Mouse (Mus musculus) embryo, embryonic 10 days (tissue): ENCODE measurements around the gene Eif3g.

ENCODE experiments used
- DNase-seq: peaks from one replicate; pipeline ENCODE4 v3.0.0-alpha.2; 2015; ENCODE audit warnings: low spot score

Gene Eif3g

DNA sequence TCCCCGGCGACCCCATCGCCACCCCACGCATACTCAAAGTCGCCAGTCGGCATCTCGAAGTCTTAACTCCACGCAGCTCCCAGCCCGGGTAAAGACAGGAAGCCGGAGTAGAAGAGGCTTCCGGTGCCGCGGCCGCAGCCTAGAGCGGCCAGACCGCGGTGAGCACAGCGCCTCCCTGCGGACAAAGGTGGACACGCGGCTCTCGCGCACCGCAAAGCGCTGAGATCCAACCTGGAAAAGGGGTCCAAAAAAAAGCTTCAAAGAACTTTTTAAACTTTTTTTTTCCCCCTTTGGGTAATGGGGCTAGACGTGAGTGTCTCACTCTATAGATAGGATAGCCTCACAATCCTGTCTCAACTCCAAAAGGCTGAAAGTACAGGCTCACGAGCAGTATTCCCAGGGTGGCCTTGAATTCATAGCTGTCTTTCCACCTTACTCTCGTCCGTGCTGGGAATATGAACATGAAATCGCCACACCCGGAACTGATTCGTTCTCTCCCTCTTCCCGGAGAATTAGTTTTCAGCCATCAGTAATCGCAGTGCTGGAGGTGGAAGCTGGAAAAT lies at the start of gene Eif3g:
Gene Eif3g, minus strand, starts transcription at position 113 of the 563 bp plus-strand sequence.
- peak; percentile 91 for DNase-seq

DNA sequence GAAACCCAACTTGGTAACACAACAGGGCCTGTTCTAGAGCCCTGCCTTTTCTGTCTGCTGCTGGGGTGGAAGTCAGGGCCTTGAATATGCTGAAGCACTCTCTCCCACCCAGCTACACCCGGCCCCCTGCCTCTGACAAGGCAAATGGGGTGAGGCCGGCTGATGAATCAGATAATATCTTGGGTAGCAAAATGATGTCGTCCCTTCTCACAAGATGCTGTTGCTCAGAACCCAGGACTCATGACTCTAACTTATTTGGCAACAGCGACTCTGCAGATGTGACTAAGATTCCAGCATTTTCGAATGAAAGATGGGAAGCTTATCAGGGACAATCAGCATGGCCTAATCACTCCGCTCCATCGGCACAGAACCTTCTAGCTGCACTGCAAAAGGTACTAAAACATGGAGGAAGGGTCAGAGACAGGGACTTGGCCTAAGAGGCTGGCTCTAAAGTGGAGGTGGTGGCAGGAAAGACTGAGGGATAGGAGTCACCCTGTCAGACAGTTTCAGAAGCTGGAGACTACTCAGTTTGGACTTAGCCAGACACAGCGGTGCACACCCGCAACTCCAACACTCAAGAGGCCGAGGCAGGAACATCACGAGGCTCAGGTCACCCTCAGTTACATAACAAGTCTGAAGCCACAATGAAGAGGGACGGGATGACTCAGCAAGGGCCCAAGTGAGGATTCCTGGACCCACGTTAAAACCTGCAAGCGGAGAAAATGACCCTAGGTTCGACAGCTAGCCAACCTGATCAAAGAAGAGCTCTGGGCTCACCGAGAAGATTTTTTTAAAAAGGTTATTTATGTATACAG lies 47.9 kb upstream of the Eif3g start:
- no peak for DNase-seq

DNA sequence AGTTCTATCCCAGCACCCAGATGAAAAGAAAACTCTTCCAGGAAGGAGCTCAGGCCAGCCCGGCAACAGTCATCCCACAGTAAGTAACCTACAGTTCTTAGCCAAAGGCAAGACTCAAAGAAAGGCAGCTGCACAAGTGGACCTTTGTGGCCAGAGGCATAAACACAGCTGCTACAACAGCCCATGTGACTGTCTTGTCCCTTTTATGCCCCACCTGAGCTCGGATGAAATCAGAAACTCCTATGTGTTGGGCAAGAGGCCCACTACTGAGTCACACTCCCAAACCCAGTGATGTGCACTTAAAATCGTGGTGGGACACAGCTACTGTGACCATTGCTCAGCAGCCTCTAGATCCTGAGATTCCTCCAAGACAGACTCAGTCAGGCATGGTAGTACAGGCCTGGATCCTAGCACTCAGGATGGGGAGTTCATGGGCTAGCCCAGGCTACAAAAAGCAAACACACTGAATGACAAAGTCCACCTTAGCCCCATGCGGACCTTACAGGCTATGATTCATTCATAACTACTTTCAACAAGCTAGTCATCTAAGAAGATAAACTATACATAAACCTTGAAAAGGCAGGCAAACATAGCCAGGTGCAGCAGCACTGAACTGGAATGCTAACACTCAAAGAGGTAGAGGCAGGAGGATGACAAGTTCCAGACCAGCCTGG lies 46.4 kb upstream of the Eif3g start:
- no peak for DNase-seq

DNA sequence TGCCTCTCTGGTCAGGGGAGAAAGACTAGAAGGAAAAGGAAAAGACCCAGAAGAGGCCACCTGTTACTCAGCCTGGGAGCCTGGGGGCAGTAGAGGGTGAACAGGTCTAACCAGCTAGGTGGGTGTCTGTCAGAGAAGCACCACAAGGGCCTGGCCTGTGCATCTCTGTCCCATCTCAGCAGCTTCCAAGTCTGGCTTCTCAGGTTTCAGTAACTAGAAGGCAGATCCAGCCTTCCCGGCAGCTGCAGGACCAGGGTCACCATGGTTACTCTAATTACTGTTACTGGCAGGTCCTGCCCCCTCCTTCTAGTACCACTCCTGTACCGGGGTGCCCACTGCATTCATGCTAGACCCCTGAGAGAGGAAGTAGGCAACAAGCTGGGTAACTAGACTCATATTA lies 45.5 kb upstream of the Eif3g start:
- DNase-seq: peak; percentile 70

DNA sequence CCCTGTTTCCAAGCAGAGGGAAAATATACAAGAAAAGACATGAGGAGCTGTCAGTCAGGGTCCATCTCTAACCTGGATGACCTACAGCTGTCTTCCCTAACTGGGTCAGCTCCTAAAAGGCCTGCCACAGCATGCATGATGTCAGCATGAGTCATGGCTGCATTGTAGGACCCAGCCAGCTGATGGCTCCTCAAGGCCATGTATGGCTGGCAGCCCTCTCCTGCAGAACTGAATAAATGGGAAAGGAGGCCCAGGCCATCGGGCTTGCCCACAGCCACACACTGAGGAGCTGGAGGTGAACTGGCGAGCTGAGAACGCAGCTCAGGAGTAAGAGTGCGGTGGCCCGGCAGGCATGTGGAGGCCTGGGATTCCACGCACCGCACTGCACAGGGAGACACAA lies 45.0 kb upstream of the Eif3g start:
- DNase-seq: no peak

DNA sequence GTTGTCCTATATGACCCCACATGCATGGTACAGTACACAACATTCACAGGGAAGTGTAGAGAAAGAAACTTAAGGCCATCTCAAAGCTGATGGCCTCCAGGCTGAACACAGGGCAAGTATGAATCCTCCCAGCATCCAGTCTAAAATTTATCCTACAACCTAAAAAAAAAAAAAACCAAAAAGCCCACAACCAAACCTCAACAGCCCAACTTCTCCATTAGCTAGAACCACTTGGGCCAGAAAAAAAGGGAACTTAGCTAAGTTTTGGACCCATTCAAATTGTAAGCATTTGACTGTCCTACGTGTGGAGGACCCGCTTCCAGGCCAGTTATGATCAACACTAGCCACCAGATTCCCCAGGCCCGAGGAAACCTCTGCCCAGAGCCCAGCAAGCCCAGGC lies 24.8 kb upstream of the Eif3g start:
- no peak for DNase-seq

DNA sequence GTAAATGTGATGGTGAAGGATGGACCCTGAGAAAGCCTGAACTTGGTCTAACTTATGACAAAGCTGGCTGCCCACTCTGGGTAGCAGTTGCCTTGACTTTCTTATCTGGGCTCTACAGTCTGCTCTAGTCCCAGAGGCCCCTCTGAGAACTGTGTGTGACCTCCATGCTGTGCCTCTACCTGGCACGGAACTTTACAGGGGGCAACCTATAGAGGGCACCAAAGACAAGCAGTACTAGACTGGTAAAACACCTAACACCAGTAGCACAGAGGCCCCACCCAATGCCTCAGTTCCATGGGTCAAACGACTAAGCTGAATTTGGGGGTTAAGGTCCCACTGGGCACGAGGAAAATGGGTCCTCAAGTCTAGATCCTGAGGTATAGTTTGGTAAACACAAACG lies 17.7 kb upstream of the Eif3g start:
- no peak for DNase-seq

DNA sequence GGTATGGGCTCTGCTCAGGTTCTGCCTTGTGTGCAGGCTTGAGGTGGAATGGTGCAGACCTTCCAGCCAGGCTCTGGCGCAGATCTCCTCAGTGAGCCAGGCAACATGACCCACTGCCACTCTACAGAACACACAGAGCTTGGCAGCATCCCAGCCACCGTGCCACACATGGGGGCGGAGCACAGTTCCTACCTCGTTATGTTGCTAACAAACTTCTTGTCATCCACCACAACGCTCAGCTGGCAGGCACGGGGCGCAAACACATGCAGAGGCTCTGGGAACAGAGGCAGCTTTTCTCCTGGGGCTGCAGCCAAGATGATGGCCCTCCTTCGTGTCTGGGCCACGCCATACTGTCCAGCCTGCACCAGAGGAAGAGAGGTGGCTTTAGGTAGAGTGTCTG lies 11.5 kb upstream of the Eif3g start:
- no peak for DNase-seq

DNA sequence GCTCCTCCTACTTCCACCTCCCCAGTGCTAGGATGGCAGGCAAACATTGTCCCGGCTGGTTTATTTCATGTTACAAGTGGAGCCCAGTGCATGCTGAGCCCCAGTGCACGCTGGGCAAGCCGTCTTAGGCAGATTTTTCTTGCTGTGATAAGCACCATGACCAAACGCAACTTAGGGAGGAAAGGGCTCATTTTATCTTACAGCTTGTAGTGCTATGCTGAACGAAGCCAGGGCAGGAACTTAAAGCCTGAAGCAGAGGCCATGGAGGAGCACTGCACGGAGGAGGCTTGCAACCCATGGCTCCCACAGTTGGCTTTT lies 3.7 kb upstream of the Eif3g start:
- DNase-seq: no peak

DNA sequence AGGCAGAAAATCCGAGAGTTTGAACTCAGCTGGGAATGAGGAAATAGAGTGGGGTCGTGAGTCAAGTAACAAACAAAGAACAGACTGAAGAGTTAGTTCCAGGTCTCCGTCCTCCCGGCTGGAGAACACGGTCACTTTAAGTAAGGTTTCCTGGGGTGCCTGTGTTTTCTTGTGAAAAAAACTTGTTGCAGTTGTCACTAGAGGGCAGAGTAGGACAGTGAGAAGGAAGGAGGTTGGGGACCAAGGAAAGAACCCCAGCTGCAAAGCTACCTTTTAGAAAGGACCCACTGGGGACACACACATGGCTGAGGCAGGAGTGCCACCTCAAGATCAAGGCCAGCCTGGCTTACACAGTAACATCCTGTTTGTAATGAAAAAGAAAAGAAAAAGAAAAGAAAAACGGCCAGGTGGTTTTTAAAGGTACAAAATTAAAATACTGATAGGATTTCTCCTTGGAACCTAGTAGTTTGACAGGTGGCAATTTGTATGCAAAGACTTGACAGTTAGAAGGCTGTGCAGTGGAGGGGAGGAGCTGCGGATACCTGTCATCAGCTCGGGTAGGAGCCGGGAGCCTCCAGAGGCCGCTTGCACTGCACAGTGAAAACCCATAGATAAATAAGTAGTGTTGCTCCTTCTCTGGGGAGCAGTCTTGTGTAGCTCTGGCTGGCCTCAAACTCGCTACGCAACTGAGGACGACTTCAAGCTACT lies 3.2 kb upstream of the Eif3g start:
- peak; percentile 67 for DNase-seq

DNA sequence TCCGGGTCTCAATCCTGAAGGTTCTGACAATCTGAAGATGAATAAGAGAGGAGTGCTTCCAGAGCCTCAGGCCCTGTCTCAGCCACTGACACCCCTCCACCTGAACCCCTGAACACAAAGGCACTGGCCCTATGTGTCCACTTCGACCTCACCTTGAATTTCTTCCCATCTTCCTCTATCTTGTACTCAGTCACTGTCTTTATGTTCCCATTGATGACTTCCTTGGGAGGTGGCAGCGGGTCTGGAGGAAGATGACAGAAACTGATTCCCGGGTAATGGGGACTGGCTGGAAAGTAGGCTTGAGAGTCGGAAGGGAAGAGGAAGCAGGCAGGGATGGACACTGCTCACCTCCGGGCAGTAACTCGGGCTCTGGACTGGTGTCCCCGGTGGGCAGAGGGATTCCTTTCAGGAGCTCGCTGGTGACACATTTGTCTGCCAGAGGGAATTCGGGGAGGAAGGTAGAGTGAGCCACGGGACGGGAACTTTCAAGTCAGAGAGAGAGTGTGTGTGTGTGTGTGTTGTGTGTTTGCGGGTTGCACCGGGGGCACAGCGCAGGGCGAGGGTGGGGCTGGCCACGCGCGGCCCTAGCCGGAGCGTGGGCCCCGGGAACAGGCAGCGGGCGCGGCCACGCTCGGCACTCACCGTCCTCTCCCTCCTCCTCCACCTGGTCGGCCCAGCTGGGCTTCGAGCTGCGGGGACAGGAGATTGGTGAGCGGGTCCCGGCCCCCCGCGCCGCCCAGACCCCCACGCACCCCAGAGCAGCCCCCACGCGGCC lies 500 bp downstream of the Eif3g start:
- DNase-seq: no peak

DNA sequence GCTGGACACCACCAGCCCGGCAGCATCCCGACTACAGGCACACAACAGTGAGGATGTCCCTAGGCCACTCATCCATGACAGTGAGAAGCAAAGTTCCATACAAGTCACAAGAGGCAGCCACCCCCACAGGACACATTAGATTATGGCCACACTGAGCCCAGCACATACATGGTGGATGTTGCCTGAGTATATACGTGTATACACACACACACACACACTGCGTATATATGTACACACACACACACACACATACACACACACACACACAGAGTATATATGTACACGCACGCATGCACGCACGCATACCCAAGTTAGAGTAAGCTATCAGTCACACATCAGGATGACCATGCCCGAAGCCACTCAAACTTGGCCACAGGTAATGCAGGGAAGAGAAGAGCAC lies 3.0 kb downstream of the Eif3g start:
- DNase-seq: no peak

DNA sequence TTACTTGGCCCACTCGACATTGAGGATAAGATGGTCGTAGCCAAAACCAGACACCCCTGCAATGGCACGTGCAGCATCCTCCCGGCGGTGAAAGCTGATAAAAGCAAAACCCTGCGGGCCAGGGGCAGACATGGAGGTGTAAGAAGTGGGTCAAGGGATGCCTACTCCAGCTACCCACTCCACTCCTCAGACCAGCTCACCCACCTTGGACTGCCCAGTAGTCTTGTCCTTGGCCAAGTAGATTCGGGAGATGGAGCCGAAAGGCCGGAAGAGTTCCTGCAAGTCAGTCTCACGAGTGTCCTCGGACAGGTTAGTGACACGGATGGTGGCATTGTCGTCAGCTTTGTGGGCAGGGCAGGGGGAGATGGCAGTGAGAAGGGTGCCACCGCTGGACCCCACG lies 3.8 kb downstream of the Eif3g start:
- no peak for DNase-seq

DNA sequence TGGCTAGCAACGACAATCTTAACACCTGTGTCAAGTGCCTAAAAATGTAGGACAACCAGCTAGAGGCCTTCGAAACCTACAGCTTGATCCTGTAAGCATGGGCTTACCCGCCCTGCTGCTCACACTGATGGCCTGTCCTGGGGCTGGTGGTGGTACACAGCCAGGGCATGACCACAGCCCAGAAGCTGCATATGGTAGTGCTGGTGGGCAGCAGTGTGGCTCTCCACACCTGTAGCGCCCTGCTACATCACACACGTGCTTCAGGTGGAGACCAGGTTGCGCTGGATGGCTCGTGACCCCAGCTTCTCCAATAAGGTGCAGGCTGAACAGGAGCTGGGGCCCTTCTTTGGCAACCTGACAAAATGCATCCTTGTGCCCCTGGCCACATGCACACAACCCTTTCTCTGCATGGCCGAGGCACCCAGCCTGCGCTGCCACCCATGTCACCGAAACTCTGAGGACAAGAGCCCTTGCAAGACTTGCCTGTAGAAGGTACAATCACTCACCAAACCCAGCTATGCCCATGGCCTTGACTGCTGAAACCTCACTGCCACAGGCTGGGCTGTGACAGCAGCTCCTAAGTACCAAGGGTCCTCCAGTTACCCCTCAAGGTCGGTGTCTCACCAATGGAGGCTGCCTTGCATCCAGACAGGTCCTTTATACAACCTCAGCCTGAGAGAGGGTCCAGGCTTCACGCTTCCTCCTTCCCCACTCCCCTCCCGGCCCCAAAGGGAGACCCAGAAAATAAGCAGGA lies 4.7 kb downstream of the Eif3g start:
- no peak for DNase-seq

DNA sequence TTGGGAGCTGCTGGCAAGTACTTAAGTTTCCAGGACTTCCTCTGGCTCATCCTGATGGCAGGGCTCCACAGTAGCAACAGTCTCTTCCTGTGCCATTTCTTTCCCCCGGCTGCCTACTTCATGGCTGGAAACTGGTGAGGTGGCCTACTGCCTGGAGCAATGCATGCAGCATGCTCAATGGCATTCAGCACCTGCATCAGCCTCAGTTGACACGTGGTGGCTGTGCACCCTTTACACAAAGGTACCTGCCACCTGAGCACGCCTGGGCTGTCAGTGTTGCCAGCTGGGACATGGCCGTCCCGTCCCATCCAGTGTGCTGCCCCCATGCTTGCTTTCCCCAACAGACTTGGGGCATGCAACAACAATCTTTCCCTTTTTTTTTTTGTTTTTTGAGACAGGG lies 5.4 kb downstream of the Eif3g start:
- DNase-seq: no peak

DNA sequence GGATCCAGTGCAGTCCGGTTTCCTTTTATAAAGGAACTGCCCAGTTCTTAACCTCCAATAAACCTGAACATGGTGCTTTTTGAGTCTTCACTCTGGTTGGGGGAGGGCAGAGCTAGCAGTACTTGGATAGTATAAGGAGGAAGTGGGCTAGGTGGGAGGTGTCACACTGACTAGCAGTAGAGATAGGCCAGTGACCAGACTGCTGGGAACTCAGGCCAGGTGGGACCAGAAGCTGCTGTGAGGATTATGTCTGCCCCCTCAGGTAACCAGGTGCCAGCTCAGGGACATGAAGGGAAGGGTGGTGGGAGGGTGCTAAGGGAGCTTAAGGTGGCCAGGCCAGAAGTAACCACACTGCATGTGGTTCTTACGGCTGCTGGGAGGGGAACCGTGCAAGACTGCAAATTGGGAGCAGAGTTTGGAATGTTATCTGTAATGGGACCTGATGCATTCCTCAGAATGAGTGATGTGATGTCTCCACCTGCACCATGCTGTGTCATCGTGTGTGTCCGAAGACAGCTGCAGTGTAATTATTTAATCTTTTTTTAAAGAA lies 6.2 kb downstream of the Eif3g start:
- no peak for DNase-seq

DNA sequence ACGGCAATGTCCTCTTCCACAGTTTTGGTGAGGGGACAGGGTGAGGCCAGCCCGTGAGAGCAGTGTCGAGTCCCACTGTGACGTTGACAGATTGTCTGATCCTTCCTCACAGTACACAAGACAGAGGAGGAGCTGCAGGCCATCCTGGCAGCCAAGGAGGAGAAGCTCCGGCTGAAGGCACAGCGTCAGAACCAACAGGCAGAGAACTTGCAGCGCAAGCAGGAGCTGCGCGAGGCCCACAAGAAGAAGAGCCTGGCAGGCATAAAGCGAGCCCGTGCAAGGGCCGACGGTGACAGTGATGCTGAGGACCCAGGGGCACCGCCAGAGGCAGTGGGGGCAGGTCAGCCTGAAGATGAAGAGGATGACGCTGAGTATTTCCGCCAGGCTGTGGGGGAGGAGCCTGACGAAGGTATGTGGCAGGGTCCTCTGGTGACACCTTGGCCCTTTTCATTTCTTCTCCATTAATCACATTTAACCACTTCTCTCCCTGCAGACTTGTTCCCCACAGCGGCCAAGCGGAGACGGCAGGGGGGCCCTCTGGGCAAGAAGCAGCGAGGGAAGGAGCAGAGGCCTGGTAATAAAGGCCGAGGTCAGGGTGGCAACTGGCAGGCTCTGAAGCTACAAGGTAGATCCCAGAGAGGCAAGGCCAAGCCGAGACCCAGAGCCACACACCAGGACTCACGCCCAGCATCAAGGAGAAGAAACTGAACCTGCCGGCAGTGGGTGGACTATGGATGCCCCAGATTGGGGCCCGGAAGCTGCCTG lies 6.9 kb downstream of the Eif3g start:
- no peak for DNase-seq

DNA sequence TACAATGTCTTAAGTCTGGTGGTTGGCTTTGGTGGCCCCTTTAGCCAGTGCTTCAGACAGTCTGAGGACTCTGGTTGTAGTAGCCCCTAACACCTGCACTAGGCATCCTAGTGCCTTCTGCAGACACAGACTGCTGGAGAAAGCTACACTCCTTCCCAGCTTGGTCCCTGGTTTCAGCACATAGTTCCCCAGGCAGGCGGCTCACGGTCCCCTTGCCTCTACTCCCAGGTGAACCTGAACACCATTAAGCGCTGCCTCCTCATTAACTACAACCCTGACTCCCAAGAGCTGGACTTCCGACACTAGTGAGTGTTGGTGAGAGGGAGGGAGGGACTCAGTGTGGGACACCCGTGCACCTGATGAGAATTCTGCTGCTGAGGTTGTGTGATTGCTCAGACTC lies 8.0 kb downstream of the Eif3g start:
- no peak for DNase-seq

DNA sequence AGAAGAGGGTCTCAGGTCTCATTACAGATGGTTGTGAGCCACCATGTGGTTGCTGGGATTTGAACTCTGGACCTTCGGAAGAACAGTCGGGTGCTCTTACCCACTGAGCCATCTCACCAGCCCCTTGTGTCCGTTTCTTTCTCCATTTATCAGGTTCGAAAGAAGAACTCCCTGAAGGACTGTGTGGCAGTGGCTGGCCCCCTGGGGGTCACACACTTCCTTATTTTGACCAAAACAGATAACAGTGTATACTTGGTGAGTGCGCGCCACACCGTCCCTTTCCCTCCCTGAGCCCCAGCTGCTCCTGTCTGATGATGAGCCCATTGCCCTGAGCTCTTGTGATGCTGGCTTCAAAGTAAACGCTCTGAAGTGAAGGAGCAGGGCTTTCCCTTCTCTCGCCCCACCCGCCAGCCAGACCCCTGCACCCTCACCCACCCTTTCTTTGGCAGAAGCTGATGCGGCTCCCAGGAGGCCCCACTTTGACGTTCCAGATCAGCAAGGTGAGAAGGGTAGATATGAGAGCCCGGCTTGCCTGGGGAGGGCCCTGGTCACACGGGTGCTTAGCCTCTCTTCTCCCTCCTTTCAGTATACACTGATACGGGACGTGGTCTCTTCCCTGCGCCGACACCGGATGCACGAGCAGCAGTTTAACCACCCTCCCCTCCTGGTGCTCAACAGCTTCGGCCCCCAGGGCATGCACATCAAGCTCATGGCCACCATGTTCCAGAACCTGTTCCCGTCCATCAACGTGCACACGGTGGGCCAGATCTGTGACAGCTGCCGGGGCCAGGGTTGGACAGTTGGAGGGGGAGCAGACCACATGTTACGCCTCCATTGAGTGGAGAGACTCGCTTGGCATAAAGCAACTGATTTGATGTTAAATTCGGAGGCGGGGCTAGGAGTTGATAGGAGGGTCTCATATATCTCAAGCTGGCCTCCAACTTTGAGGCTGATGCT lies 9.0 kb downstream of the Eif3g start:
- DNase-seq: no peak
